Mouse (Mus musculus) stomach, postnatal 0 days (tissue): ENCODE measurements at regions not wholly inside any gene's neighbourhood (a gene's known extent, or its start where the extent isn't known, plus 50 kb on each side); places are given as distances from the start of the nearest gene placed in this dataset.

Experiments
- CTCF ChIP-seq: IDR thresholded peaks from 2 replicates; pipeline ENCODE4 v1.5.1; 2016; ENCODE audit warnings: antibody characterized with exemption, low read depth, mild to moderate bottlenecking, moderate library complexity
- EP300 ChIP-seq: optimal IDR thresholded peaks from 2 replicates; pipeline ENCODE3; 2016; ENCODE audit warnings: antibody characterized with exemption

GRCm38 (mm10) chr3:52818401-52818800 is 198.6 kb downstream of the Cog6 start:
- TF ChIP-seq CTCF (no peak), EP300 (no peak)
